In genomic region chr11:20400302-20401234, GRCm38 (mm10) we compare ENCODE assay signal across 8 mouse cellular contexts.
DNase-seq lines count a peak whose midpoint lies in the region; ATAC-seq lines count a peak whose summit lies in the region.

No protein-coding gene starts in this region.

- H3K9me3 ChIP-seq in embryonic facial prominence, embryonic 12.5 days = no peaks in the 10 kb centered on the region
- no peaks in the 10 kb centered on the region for H3K9me3 ChIP-seq in limb, embryonic 12.5 days
- no peaks in the 10 kb centered on the region for H3K9me3 ChIP-seq in midbrain, embryonic 15.5 days

- DNase-seq in 3134 (ENCODE audit: extremely low read depth, insufficient read length, low spot score) = peak; percentile 49
- DNase-seq in adrenal gland, postnatal 36 days = peak; percentile 85 to 86
- peak; percentile 85 for DNase-seq in heart, adult 8-10 months (ENCODE audit: low spot score)
- peak; percentile 57 to 77 for DNase-seq in kidney, adult 8-10 months
- peak; percentile 17 to 27 for DNase-seq in spleen, postnatal 36 days (ENCODE audit: low spot score in 2 of 2)

- peak overlapping the region; percentile 32; the same call in 1 of the 2 replicates for H3K27ac ChIP-seq in embryonic facial prominence, embryonic 12.5 days
- peak overlapping the region; percentile 45 for H3K27ac ChIP-seq in limb, embryonic 12.5 days
- no peak overlapping the region for H3K27ac ChIP-seq in midbrain, embryonic 15.5 days

- WGBS in embryonic facial prominence, embryonic 12.5 days = 5% methylated on average over 32 of the region's 32 CpGs
- 5% methylated on average over 32 of the region's 32 CpGs for WGBS in limb, embryonic 12.5 days
- WGBS in midbrain, embryonic 15.5 days = 6% methylated on average over 32 of the region's 32 CpGs

- peaks cover 6% of the 10 kb centered on the region; the same call in 1 of the 2 replicates for H3K4me1 ChIP-seq in embryonic facial prominence, embryonic 12.5 days
- peaks cover 17% of the 10 kb centered on the region for H3K4me1 ChIP-seq in limb, embryonic 12.5 days (replicated peaks)
- H3K4me1 ChIP-seq in midbrain, embryonic 15.5 days = peaks cover 6% of the 10 kb centered on the region; the same call in 1 of the 2 replicates

- no peak overlapping the region for H3K9ac ChIP-seq in embryonic facial prominence, embryonic 12.5 days
- H3K9ac ChIP-seq in limb, embryonic 12.5 days (replicated peaks) = peak overlapping the region; percentile 27; the same call in 1 of the 2 replicates
- H3K9ac ChIP-seq in midbrain, embryonic 15.5 days = peak overlapping the region; percentile 15; the same call in 1 of the 2 replicates

- no peaks in the 10 kb centered on the region for H3K36me3 ChIP-seq in embryonic facial prominence, embryonic 12.5 days
- no peaks in the 10 kb centered on the region for H3K36me3 ChIP-seq in limb, embryonic 12.5 days
- H3K36me3 ChIP-seq in midbrain, embryonic 15.5 days (replicated peaks) = no peaks in the 10 kb centered on the region

- H3K4me2 ChIP-seq in embryonic facial prominence, embryonic 12.5 days (replicated peaks) = peak overlapping the region; percentile 57
- H3K4me2 ChIP-seq in limb, embryonic 12.5 days = peak overlapping the region; percentile 61
- H3K4me2 ChIP-seq in midbrain, embryonic 15.5 days = peak overlapping the region; percentile 54

- peak; percentile 24; the same call in 1 of the 2 replicates for ATAC-seq in embryonic facial prominence, embryonic 12.5 days (ENCODE audit: insufficient number of reproducible peaks, insufficient read depth, low FRiP score, low TSS enrichment)
- ATAC-seq in limb, embryonic 12.5 days (ENCODE audit: insufficient number of reproducible peaks, insufficient read depth, low FRiP score, low TSS enrichment, low read depth) = peak; percentile 83
- ATAC-seq in midbrain, embryonic 15.5 days (replicated peaks) = peak; percentile 94

- H3K27me3 ChIP-seq in embryonic facial prominence, embryonic 12.5 days = no peaks in the 10 kb centered on the region
- no peaks in the 10 kb centered on the region for H3K27me3 ChIP-seq in limb, embryonic 12.5 days
- H3K27me3 ChIP-seq in midbrain, embryonic 15.5 days (replicated peaks) = 0 out of 2 replicates have a peak, but pooled peaks cover 4% of the 10 kb centered on the region

- peak overlapping the region; percentile 31 for H3K4me3 ChIP-seq in embryonic facial prominence, embryonic 12.5 days
- H3K4me3 ChIP-seq in limb, embryonic 12.5 days (replicated peaks) = peak overlapping the region; percentile 37
- H3K4me3 ChIP-seq in midbrain, embryonic 15.5 days = peak overlapping the region; percentile 29

Comparison
In these comparisons a context has a peak if more than half of its experiments do, and no peak if none do; other contexts are left out.
1. DNase-seq: peak in every context shown above with its lines; median percentile 86 in adrenal gland, postnatal 36 days; 85 in heart, adult 8-10 months; 67 in kidney, adult 8-10 months; 49 in 3134; 22 in spleen, postnatal 36 days.
2. ATAC-seq: peak in every context shown above with its lines; median percentile 94 in midbrain, embryonic 15.5 days; 83 in limb, embryonic 12.5 days; 24 in embryonic facial prominence, embryonic 12.5 days.